Mouse (Mus musculus): ENCODE measurements around the gene Rft1.

Gene Rft1

GRCm38 (mm10) chr14:30630811-30631576 is 23.2 kb upstream of the Rft1 start:
- DNase-seq (ENCODE audit: low read depth, low spot score), result no peak

GRCm38 (mm10) chr14:30631834-30632233 is 22.3 kb upstream of the Rft1 start:
- DNase-seq (ENCODE audit: low read depth, low spot score), result no peak

- no peak for DNase-seq (ENCODE audit: low read depth, low spot score)
Measured at GRCm38 (mm10) chr14:30633708-30634107, 20.5 kb upstream of the Rft1 start.

- DNase-seq (ENCODE audit: low read depth, low spot score), result no peak
Measured at GRCm38 (mm10) chr14:30634418-30634817, 19.7 kb upstream of the Rft1 start.

- no peak for DNase-seq (ENCODE audit: low read depth, low spot score)
Measured at GRCm38 (mm10) chr14:30635219-30635910, 18.8 kb upstream of the Rft1 start.

- no peak for DNase-seq (ENCODE audit: low read depth, low spot score)
Measured at GRCm38 (mm10) chr14:30636499-30636898, 17.7 kb upstream of the Rft1 start.

DNA sequence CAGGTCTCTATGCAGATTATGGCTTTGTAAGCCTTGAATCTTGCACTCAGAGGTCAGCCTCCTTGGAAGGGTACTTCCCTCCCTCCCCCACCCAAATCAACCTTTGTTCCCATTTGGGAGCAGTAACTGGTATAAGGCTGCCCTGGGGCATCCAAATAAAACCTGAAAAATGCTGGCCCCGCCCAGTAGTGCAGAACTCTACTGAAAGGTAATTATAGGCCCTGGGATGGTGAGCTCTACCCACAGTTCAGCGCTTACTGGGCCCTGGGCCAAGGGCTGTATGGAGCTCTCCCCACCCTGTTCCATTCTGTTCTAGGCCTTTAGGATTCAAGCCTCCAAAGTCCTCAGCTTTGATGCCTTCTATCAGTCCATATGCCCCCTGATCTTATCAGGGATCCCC is 17.1 kb upstream of the Rft1 start:
- DNase-seq (ENCODE audit: low read depth, low spot score), result peak; percentile 61

DNA sequence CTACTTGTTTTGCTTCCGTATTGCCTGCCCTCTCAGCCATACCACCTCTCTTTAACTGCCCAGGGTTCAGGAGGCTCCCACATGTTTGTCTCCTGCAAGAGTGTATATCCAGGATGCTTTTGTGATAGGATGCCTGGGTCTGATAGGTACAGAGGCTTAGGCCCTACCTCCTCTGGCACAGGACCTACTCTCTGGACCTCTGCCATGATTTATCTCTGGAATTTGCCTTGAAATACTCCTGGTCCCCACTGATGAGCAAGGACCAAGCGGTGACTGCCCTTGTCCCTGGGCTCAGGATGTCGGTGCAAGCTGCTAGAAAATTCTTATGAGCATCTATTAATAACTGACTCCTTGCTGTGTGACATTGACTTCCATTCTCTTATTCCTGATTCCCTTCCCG is 16.2 kb upstream of the Rft1 start:
- DNase-seq (ENCODE audit: low read depth, low spot score), result no peak

- DNase-seq (ENCODE audit: low read depth, low spot score), result no peak
Measured at GRCm38 (mm10) chr14:30638686-30639085, 15.5 kb upstream of the Rft1 start.

DNA sequence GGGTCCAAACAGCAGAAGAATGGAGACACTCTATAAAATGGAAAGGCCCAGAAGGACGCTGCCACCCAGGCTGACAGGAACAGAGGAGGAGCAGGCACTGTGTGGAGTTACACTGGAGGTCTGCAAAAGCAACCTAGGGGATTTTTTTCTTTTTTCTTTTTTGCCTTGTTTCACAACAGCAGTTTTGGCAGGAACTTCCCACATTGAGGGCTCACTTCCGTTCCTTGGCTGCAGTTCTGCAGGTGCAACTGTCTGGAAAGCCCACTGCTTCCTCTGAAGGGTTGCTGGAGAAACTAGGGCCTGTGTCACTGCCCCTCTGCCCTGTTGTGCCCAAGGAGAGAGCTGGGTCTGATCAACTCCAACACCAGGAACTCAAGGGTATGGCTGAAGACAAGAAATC is 12.4 kb upstream of the Rft1 start:
- no peak for DNase-seq (ENCODE audit: low read depth, low spot score)

- no peak for DNase-seq (ENCODE audit: low read depth, low spot score)
Measured at GRCm38 (mm10) chr14:30644026-30644425, 10.1 kb upstream of the Rft1 start.

DNA sequence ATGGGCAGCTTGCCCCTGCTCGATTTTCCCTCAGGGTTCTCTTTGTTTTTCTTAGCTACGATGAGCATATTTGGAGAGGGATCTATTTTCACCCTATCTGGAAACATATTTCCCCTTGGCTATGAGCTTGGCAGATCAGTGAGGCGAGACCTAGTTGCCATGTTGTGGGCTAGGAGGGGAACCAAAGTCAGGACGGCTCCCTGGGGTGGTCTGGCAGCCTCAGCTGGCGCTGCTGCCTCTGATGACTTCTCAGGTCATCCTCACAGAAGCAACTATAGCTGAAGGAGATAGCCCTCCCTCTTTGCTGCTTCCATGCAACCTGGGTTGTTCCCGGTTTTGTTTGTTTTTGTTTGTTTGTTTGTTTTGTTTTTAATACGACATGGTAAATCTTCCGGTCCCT is 9.1 kb upstream of the Rft1 start:
- DNase-seq (ENCODE audit: low read depth, low spot score), result no peak

GRCm38 (mm10) chr14:30646486-30646885 is 7.7 kb upstream of the Rft1 start:
- DNase-seq (ENCODE audit: low read depth, low spot score), result no peak

DNA sequence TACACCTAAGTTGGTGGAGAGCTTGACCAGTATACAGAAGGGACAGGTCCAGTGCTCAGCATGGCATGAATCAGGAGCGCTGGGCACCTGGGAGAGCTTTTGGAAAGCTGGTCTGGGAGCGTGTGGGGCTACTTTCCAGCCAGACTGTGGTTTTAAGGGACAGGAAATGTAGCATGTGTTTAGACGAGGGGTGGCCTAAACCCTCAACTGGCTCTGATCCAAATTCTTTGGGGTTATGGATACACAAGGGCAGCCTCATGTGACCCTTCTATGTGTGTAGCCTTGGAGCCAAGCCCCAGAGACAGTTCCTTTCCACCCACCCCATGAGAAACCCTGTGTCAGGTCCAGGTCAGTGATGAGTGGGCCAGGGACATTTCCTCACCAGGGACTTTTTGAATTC is 5.7 kb upstream of the Rft1 start:
- no peak for DNase-seq (ENCODE audit: low read depth, low spot score)

DNA sequence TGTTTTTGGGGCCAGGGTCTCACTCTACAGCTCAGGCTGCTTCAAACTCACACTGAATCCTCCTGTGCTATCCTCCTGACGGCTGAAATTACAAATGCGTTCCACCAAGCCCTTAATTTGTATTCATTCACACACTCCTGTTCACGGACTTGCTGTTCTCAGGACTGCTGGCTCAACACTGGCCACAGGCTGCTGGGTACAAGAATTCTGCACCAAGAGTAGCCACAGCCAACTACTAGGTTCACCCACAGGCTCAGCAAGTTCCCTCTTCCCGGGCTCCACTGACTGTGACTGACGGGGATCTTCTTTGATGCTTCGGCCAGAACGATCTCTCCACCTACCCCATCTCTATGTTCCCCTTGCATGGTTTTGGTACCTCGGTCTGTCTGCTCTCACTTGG is 4.4 kb upstream of the Rft1 start:
- DNase-seq (ENCODE audit: low read depth, low spot score), result no peak

- DNase-seq (ENCODE audit: low read depth, low spot score), result no peak
Measured at GRCm38 (mm10) chr14:30650969-30651368, 3.2 kb upstream of the Rft1 start.

DNA sequence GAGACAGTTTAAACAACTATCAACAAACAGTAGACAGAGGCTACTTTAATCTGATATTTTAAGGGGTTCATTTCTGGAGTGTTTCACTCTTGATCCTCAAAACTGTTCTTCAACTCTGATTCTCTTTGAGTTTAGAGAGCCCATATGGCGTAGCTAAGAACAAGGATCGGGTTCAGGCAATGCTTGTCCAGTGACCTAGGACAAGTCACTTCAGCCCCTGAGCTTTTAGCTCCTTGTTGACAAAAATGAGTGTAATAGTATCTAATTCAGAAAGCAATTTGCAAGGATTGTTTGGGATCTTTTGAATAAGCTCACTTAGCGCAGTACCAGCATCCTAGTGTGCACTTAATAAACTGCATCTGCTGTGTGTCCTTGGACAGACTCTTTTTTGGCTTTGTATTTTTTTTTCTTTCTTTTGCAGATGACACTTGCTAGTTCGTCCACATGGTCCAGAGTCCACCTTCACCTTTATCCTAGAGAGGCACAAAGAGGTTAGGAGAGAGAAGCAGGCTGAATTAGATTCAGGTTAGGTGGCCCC is 600 bp downstream of the Rft1 start:
- peak; percentile 21 for DNase-seq (ENCODE audit: low read depth, low spot score)

GRCm38 (mm10) chr14:30655531-30655930 is 1.4 kb downstream of the Rft1 start:
- DNase-seq (ENCODE audit: low read depth, low spot score), result no peak

DNA sequence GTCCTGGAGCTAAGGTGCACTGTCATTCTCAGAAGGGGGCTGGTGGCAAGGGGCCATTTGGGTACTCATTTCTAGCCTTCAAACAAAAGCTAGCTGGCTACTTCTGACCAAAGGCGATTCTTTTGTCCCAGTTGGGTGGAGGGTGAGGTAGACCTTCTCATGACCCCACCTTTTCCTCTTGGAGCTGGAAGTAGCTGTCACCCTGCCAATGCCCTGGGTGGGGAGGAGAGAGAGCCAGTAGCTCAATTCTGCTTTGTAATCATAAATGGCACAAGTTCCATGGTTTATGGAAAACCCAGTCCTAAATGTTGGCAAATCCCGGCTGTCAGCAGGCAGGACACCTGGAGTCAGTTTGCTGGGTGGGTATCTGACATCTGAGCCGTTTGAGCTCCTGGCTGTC is 11.9 kb downstream of the Rft1 start:
- DNase-seq (ENCODE audit: low read depth, low spot score), result no peak

DNA sequence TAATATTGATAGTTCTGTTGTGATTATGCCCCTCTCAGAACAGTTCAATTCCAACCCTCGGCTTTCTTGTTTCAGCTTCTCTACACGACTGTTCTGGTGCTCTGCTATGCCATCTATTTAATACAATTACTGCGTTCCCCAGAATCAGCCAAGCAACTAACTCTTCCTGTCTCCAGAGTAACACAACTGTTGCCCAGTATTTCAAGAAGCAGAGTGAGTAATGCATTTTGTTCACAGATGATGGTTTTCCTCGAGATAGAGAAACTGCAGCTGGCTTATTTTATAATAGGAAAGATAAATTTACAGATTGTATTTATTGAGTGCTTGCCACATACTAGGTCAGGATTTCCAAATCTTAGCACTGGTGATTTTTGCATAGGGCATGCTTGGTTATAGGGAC is 12.4 kb downstream of the Rft1 start:
- DNase-seq (ENCODE audit: low read depth, low spot score), result no peak

DNA sequence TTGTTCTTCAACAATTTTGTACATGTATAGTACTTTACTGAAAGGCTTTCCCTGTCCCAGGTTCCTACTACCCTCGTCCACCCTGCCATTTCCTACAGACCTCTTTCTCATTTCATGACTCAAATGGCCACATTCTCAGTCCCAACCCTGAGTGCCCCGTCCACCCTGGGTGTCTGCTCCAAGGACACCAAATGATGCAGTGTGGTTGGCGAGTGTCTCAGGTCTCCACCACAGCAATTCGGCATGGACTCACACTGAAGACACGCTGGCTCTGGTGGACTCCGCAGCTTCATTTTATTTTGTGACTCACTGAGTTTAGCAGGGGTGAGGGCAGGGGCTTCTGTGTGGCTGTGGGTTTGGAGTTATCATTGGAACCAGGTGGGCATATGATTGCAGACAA is 16.0 kb downstream of the Rft1 start:
- no peak for DNase-seq (ENCODE audit: low read depth, low spot score)

DNA sequence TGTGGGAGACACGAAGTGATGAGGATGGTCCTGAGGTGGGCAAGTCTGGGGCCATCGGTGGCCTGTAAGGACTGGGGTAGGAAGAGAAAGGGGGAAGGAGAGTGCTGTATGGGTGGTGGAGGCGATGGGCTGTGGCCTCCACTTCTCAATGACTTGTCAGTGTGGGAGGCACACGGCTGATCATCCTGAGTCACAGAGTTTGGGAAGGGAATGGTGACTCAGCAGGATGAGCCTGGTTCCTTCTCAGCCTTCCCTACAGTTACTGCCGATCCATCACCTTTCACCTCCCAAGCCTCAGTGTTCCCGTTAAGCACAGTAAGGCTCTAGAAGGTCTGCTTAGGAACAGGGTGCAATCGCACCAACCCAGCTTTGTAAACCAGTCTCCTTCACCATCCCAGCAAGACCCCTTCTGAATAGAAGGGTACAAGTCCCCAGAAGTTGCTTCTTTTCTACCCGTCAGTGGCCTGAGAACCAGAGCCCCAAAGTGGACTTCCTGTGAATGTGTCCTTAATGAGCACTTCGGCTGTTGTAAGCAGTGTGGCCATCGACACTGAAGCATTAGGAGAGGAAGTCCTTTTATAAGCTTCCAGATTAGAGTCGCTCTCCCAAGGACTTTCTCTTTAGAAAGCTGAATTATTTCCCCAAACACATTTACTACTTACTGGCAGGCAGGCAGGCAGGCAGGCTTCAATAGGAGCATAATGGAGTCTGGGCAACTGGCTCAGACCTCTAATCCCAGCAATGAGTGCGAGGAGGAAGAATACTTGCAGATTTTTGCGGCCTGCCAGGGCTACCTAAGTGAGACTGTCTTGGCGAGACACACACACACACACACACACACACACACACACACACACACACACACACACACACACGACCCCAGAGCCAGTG is 17.2 kb downstream of the Rft1 start:
- DNase-seq (ENCODE audit: low read depth, low spot score), result no peak
